Mouse (Mus musculus) lung, embryonic 16.5 days (tissue): Measurements from ENCODE around the gene Drd1. TPM values are rescaled to one million over a fixed set of nuclear protein-coding genes. Genes with fewer than 3 reads are reported as not detected.

Experiments used
- ATAC-seq: fragments of 200-750 bp; cut with Nextera tagmentation; 2 replicates; pipeline ENCODE4 v1.8.0; 2017; ENCODE audit warnings: low read depth, mild to moderate bottlenecking, moderate library complexity
- H3K27ac ChIP-seq: fragments of 300-500 bp; sonication (generic); 2 replicates; pipeline ENCODE4 v1.5.1; 2014; ENCODE audit warnings: mild to moderate bottlenecking, control low read depth, low read length
- H3K27me3 ChIP-seq: fragments of 300-500 bp; sonication (generic); 2 replicates; pipeline ENCODE4 v1.6.1; 2014; ENCODE audit warnings: low read depth, low read length, mixed read lengths; ENCODE audit not compliant: control insufficient read depth, insufficient read depth
- H3K36me3 ChIP-seq: fragments of 300-500 bp; sonication (generic); 2 replicates; pipeline ENCODE4 v1.6.1; 2014; ENCODE audit warnings: low read length; ENCODE audit not compliant: control insufficient read depth, insufficient read depth
- H3K4me1 ChIP-seq: fragments of 300-500 bp; sonication (generic); replicated peaks from 2 replicates; pipeline ENCODE4 v1.6.1; 2014; ENCODE audit warnings: low read length, mixed read lengths; ENCODE audit not compliant: control insufficient read depth, insufficient read depth
- H3K4me2 ChIP-seq: fragments of 300-500 bp; sonication (generic); 2 replicates; pipeline ENCODE4 v1.6.1; 2014; ENCODE audit warnings: low read depth, low read length, control low read depth
- H3K4me3 ChIP-seq: fragments of 300-500 bp; sonication (generic); 2 replicates; pipeline ENCODE4 v1.5.1; 2014; ENCODE audit warnings: mild to moderate bottlenecking, low read length, control low read depth
- H3K9ac ChIP-seq: fragments of 300-500 bp; sonication (generic); 2 replicates; pipeline ENCODE4 v1.6.1; 2014; ENCODE audit warnings: low read length, control low read depth
- H3K9me3 ChIP-seq: fragments of 300-500 bp; sonication (generic); 2 replicates; pipeline ENCODE4 v1.6.1; 2016; ENCODE audit warnings: low read length; ENCODE audit not compliant: control insufficient read depth
- WGBS: fragments of 180-500 bp; shearing (Covaris S2); extraction: QIAGEN DNeasy Blood & Tissue Kit; methylation state at CpG from one replicate; pipeline ENCODE4 v1.1.7; 2014; 5-methylcytosine and 5-hydroxymethylcytosine counted together
- polyA plus RNA-seq: library from polyadenylated mRNA; unstranded; fragments of >200 nt; fragmentation: Nextera tagmentation; extraction: Ambion mirVana; gene quantifications from 2 replicates; pipeline ENCODE4 v1.2.1, GENCODE M21; 2015

Gene Drd1
- polyA plus RNA-seq, 1 experiment from 2014 or later, result 0.99 TPM

GRCm38 (mm10) chr13:54076762-54077460 is 21.4 kb upstream of the Drd1 start:
- Histone ChIP-seq H3K4me3 (no peak overlapping the region), H3K27ac (no peak overlapping the region), H3K36me3 (no peaks in the 10 kb centered on the region), H3K4me1 (peaks cover 27% of the 10 kb centered on the region), H3K4me2 (no peak overlapping the region), H3K9me3 (no peaks in the 10 kb centered on the region), H3K27me3 (no peaks in the 10 kb centered on the region), H3K9ac (no peak overlapping the region)
- ATAC-seq, result no peak
- 78% methylated on average over 11 of the region's 11 CpGs for WGBS

- Histone ChIP-seq H3K4me2 (no peak overlapping the region), H3K27ac (no peak overlapping the region), H3K27me3 (no peaks in the 10 kb centered on the region), H3K4me1 (peaks cover 27% of the 10 kb centered on the region), H3K36me3 (no peaks in the 10 kb centered on the region), H3K9ac (no peak overlapping the region), H3K9me3 (no peaks in the 10 kb centered on the region), H3K4me3 (no peak overlapping the region)
- ATAC-seq, result no peak
- 87% methylated on average over 6 of the region's 6 CpGs for WGBS
These were observed 20.5 kb upstream of the Drd1 start for GRCm38 (mm10) chr13:54076051-54076450.

- Histone ChIP-seq H3K27ac (no peak overlapping the region), H3K36me3 (no peaks in the 10 kb centered on the region), H3K4me1 (peaks cover 27% of the 10 kb centered on the region), H3K27me3 (no peaks in the 10 kb centered on the region), H3K4me3 (no peak overlapping the region), H3K9ac (no peak overlapping the region), H3K4me2 (no peak overlapping the region), H3K9me3 (no peaks in the 10 kb centered on the region)
- ATAC-seq, result no peak
- 68% methylated on average over 2 of the region's 2 CpGs for WGBS
These were observed 19.9 kb upstream of the Drd1 start for GRCm38 (mm10) chr13:54075416-54075815.

GRCm38 (mm10) chr13:54073491-54073890 is 18.0 kb upstream of the Drd1 start:
- H3K27me3 ChIP-seq, result no peaks in the 10 kb centered on the region
- no peak for ATAC-seq
- peak overlapping the region; percentile 15; the same call in 1 of the 2 replicates for H3K4me2 ChIP-seq
- H3K9me3 ChIP-seq, result no peaks in the 10 kb centered on the region
- H3K4me3 ChIP-seq, result no peak overlapping the region
- H3K9ac ChIP-seq, result no peak overlapping the region
- no peaks in the 10 kb centered on the region for H3K36me3 ChIP-seq
- 47% methylated on average over 2 of the region's 2 CpGs for WGBS
- H3K4me1 ChIP-seq, result peaks cover 24% of the 10 kb centered on the region; the same call in 1 of the 2 replicates
- peak overlapping the region; percentile 41; the same call in 1 of the 2 replicates for H3K27ac ChIP-seq

DNA sequence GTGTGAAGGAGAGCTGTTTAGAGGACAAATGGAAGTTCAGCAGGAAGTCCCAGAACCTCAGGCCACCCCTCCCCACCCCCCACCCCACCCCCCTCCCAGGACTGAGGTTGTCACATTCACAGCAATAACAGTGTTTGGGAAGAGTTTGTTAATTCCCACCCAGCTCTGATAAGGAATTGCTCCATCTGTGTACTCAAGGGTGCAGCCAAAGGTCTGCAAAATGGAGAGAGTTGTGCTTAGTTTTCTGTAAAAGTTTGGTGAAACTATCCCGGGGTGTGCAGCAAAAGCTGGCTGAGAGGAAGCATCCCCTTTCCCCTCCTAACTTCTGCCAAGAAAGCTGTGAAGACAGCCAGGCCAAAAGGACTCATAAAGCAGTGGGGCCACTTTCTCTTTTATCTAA is 17.6 kb upstream of the Drd1 start:
- no peaks in the 10 kb centered on the region for H3K36me3 ChIP-seq
- H3K4me2 ChIP-seq, result peak overlapping the region; percentile 72
- H3K4me3 ChIP-seq, result peak overlapping the region; percentile 77
- WGBS, result 4% methylated on average over 1 of the region's 1 CpGs
- peaks cover 22% of the 10 kb centered on the region; the same call in 1 of the 2 replicates for H3K4me1 ChIP-seq
- H3K9ac ChIP-seq, result peak overlapping the region; percentile 87; the same call in 1 of the 2 replicates
- H3K27ac ChIP-seq, result peak overlapping the region; percentile 86
- no peaks in the 10 kb centered on the region for H3K9me3 ChIP-seq
- ATAC-seq, result peak; percentile 73
- no peaks in the 10 kb centered on the region for H3K27me3 ChIP-seq

DNA sequence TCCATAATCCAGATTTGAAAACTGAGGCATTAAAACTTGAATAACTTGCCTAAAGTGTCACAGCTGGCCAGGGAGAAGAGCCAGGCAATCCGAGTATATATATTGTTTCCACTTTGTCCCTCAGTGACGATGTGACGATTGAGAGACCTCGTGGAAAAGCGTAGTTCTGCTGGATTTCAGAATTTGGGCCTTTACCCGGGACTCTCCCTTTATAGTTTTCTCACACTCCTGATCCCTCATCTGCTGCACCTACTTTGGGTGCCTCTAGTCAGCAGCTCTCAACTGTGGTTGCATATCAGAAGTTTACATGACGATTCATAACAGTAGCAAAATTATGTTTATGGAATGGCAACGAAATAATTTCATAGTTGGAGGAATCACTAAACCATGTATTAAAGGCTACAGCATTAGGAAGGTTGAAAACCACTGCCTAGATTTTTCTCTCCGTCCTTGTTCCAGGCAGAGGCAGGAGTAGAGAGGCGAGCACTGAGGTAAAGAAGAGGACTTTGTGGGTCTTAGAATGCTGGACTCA is 17.1 kb upstream of the Drd1 start:
- ATAC-seq, result no peak
- 14% methylated on average over 10 of the region's 10 CpGs for WGBS

DNA sequence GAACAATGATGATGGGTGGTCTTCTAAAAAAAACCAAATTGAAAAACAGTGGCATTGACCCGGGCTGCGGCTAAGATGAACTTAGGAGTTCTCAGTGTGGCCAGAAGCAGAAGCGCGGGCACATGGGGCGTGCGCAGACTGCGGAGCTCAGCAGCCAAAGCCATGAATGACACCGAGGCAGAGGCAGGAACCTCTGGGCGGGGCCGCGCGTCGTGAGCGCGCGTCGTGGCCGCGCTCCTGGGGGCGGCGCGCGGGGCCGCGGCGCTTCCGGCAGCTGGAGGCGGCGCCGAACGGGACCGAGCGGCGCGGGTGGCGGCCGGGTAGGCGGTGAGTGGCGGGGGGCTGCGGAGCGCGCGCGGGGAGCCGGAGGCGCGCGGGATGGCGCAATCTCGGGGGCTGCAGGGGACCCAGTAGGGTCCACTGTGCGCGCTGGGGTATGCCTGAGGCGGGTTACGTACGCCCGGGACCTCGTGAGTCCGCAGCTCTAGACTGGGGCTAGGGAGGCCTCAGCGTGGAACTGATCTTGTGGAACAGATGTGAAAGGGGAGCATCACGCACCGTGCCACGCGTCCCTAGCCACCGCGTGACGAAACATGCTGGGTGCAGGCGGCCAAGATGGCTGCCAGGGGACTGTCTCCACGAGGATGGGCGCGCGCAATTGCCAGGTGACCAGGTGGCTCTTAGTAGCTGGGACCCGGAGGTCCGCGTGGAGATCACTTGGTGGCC is 16.3 kb upstream of the Drd1 start, which contains the start of gene Sfxn1:
Sfxn1 (plus strand) TSS at position 264 of the 726 bp plus-strand sequence.
- H3K4me2 ChIP-seq, result peak within 1 kb of the TSS; percentile 72
- H3K9me3 ChIP-seq, result no peaks in the 10 kb centered on the region
- H3K27me3 ChIP-seq, result no peaks in the 10 kb centered on the region
- WGBS, result under 1% methylated on average over 55 of the region's 74 CpGs
- H3K4me1 ChIP-seq, result peaks cover 16% of the 10 kb centered on the region; the same call in 1 of the 2 replicates
- H3K36me3 ChIP-seq, result no peaks in the 10 kb centered on the region
- peak; percentile 68 for ATAC-seq
- H3K4me3 ChIP-seq, result peak within 1 kb of the TSS; percentile 77
- H3K27ac ChIP-seq, result peak within 1 kb of the TSS; percentile 86
- peak within 1 kb of the TSS; percentile 87 for H3K9ac ChIP-seq

More for the DNA sequence above, 17.1 kb upstream of the Drd1 start:
- Histone ChIP-seq H3K9ac (peak overlapping the region; percentile 87), H3K4me2 (peak overlapping the region; percentile 72), H3K27me3 (no peaks in the 10 kb centered on the region), H3K9me3 (no peaks in the 10 kb centered on the region), H3K27ac (peak overlapping the region; percentile 86), H3K4me3 (peak overlapping the region; percentile 77), H3K36me3 (no peaks in the 10 kb centered on the region), H3K4me1 (peaks cover 19% of the 10 kb centered on the region; the same call in 1 of the 2 replicates)

DNA sequence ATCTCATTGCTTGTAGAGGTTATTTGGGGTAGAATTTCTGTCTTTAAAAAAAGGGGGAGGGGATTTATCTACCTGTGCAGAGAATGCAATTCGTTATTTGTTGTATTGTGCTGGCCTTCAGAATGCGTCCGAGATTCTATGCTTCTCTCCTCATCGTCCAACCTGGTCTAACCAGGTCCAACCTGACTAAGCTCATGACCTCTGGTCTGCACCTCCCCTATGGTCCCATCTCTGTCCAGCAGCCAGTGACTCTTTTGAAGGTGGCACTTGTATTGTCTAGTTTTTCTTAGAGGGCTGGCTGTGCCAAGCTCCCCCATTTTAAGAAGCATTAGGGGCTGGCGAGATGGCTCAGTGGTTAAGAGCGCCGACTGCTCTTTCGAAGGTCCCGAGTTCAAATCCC is 15.5 kb upstream of the Drd1 start:
- H3K4me1 ChIP-seq, result peaks cover 16% of the 10 kb centered on the region; the same call in 1 of the 2 replicates
- H3K4me3 ChIP-seq, result no peak overlapping the region
- H3K27me3 ChIP-seq, result no peaks in the 10 kb centered on the region
- no peaks in the 10 kb centered on the region for H3K9me3 ChIP-seq
- no peak overlapping the region for H3K4me2 ChIP-seq
- H3K36me3 ChIP-seq, result no peaks in the 10 kb centered on the region
- WGBS, result 92% methylated on average over 9 of the region's 9 CpGs
- H3K9ac ChIP-seq, result no peak overlapping the region
- H3K27ac ChIP-seq, result no peak overlapping the region
- ATAC-seq, result no peak

- Histone ChIP-seq H3K9me3 (no peaks in the 10 kb centered on the region), H3K4me1 (peaks cover 4% of the 10 kb centered on the region; the same call in 1 of the 2 replicates), H3K4me3 (no peak overlapping the region), H3K27me3 (no peaks in the 10 kb centered on the region), H3K9ac (no peak overlapping the region), H3K36me3 (no peaks in the 10 kb centered on the region), H3K27ac (no peak overlapping the region), H3K4me2 (no peak overlapping the region)
- WGBS, result 47% methylated on average over 6 of the region's 6 CpGs
- ATAC-seq, result no peak
These were observed 12.2 kb upstream of the Drd1 start for GRCm38 (mm10) chr13:54067617-54068166.
